Mouse (Mus musculus) lung, embryonic 14.5 days (tissue): ENCODE data around the gene Derl3. TPM values are rescaled to one million over a fixed set of nuclear protein-coding genes. Genes with fewer than 3 reads are reported as not detected.
A peak's percentile ranks its signal among the peaks of the same experiment; 100 is the strongest.
"Not testable (repeated sequence)": the region's sequence is repeated elsewhere in the genome, so short reads cannot be mapped to it uniquely, and the experiment has no call there.

ENCODE experiments used
- ATAC-seq: fragments of 200-750 bp; cut with Nextera tagmentation; 2 replicates; pipeline ENCODE4 v1.8.0; 2017; ENCODE audit warnings: mild to moderate bottlenecking, moderate TSS enrichment, moderate library complexity; ENCODE audit not compliant: insufficient read depth
- DNase-seq: peaks from one replicate; pipeline ENCODE4 v3.0.0-alpha.2; 2015
- H3K27ac ChIP-seq: fragments of 300-500 bp; sonication (generic); 2 replicates; pipeline ENCODE4 v1.5.1; 2014; ENCODE audit warnings: low read depth, mild to moderate bottlenecking, moderate library complexity
- H3K27me3 ChIP-seq: fragments of 300-500 bp; sonication (generic); 2 replicates; pipeline ENCODE4 v1.6.1; 2014; ENCODE audit warnings: low read length, control low read depth; ENCODE audit not compliant: insufficient read depth
- H3K36me3 ChIP-seq: fragments of 300-500 bp; sonication (generic); 2 replicates; pipeline ENCODE4 v1.6.1; 2014; ENCODE audit warnings: control low read depth; ENCODE audit not compliant: insufficient read depth
- H3K4me1 ChIP-seq: fragments of 300-500 bp; sonication (generic); 2 replicates; pipeline ENCODE4 v1.6.1; 2014; ENCODE audit warnings: antibody characterized with exemption, control low read depth; ENCODE audit not compliant: insufficient read depth
- H3K4me2 ChIP-seq: fragments of 300-500 bp; sonication (generic); 2 replicates; pipeline ENCODE4 v1.6.1; 2014; ENCODE audit warnings: mild to moderate bottlenecking
- H3K4me3 ChIP-seq: fragments of 300-500 bp; sonication (generic); 2 replicates; pipeline ENCODE4 v1.5.1; 2014; ENCODE audit warnings: low read depth, low read length
- H3K9ac ChIP-seq: fragments of 300-500 bp; sonication (generic); 2 replicates; pipeline ENCODE4 v1.6.1; 2014
- H3K9me3 ChIP-seq: fragments of 300-500 bp; sonication (generic); 2 replicates; pipeline ENCODE4 v1.6.1; 2016; ENCODE audit warnings: low read depth, low read length, control low read depth
- CTCF ChIP-seq: IDR thresholded peaks from 2 replicates; pipeline ENCODE4 v1.5.1; 2016; ENCODE audit warnings: antibody characterized with exemption, low read depth
- WGBS: fragments of 180-500 bp; shearing (Covaris S2); extraction: QIAGEN DNeasy Blood & Tissue Kit; methylation state at CpG from one replicate; pipeline ENCODE4 v1.1.7; 2014; 5-methylcytosine and 5-hydroxymethylcytosine counted together
- polyA plus RNA-seq: library from polyadenylated mRNA; unstranded; fragments of >200 nt; fragmentation: Nextera tagmentation; extraction: Ambion mirVana; gene quantifications from 2 replicates; pipeline ENCODE4 v1.2.1, GENCODE M21; 2014

Gene Derl3
- polyA plus RNA-seq: 1.9 and 2.0 TPM in 2 replicates

- Histone ChIP-seq H3K9me3 (no peaks in the 10 kb centered on the region), H3K4me3 (peak within 1 kb of the TSS; percentile 41), H3K4me1 (no peaks in the 10 kb centered on the region; the same call in 1 of the 2 replicates), H3K27ac (peak within 1 kb of the TSS; percentile 52; the same call in 1 of the 2 replicates), H3K4me2 (peak within 1 kb of the TSS; percentile 89), H3K27me3 (no peaks in the 10 kb centered on the region), H3K36me3 (peaks cover 37% of the 10 kb centered on the region), H3K9ac (peak within 1 kb of the TSS; percentile 28)
- ATAC-seq (peak; percentile 98), DNase-seq (peak; percentile 97)
- under 1% methylated on average over 51 of the region's 51 CpGs for WGBS
- TF ChIP-seq CTCF: no peak
Observed at GRCm38 (mm10) chr10:75893089-75893750, at the start of gene Derl3. TSS of gene Derl3 (plus strand) at chr10:75893413.

GRCm38 (mm10) chr10:75843898-75844297 lies 49.3 kb upstream of the Derl3 start:
- not testable (repeated sequence) for H3K9me3 ChIP-seq, H3K4me1 ChIP-seq, ATAC-seq, H3K27ac ChIP-seq, DNase-seq, H3K4me2 ChIP-seq, H3K9ac ChIP-seq, H3K4me3 ChIP-seq, H3K27me3 ChIP-seq, H3K36me3 ChIP-seq
- 74% methylated on average over 6 of the region's 6 CpGs for WGBS

- DNase-seq (no peak), ATAC-seq (no peak)
- H3K9me3 ChIP-seq: no peaks in the 10 kb centered on the region
- H3K4me3 ChIP-seq: no peak overlapping the region
- H3K27me3 ChIP-seq: no peaks in the 10 kb centered on the region
- H3K4me2 ChIP-seq: no peak overlapping the region
- no peaks in the 10 kb centered on the region for H3K36me3 ChIP-seq
- H3K27ac ChIP-seq: no peak overlapping the region
- TF ChIP-seq CTCF: no peak
- H3K4me1 ChIP-seq: no peaks in the 10 kb centered on the region
- no peak overlapping the region for H3K9ac ChIP-seq
- 66% methylated on average over 1 of the region's 1 CpGs for WGBS
Observed at GRCm38 (mm10) chr10:75844800-75845199, 48.4 kb upstream of the Derl3 start.

DNA sequence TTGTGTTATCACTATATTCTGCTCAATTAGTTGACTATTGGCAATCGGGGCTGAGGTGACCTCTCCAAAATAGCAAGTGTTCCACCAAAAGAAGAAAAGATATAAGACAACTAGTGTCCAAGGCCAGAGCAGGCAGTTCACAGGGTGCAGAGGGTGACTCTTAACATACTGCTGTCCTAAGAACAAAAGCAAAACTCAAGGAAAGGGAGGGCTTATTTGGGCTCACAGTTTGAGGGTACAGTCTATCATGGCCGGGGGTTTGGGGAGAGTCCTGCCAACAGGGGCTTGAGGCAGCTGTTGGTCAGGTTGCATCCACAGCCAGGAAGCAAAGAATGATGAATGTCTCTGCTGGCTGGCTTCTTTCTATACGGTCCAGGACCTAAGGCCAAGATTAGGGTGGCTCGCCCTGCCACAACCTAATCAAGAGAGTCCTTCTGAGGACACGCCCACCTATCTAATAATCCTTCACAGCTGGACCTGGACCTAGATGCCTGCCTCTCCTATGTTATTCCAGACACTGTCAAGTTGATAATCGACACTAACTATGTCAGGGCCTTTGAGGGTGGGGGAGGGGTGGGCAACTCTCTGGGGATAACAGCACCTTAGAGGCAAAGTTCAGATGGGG lies 47.8 kb upstream of the Derl3 start:
- Histone ChIP-seq H3K4me3 (no peak overlapping the region), H3K4me1 (no peaks in the 10 kb centered on the region), H3K27me3 (no peaks in the 10 kb centered on the region), H3K4me2 (no peak overlapping the region), H3K36me3 (no peaks in the 10 kb centered on the region), H3K27ac (no peak overlapping the region), H3K9ac (no peak overlapping the region), H3K9me3 (no peaks in the 10 kb centered on the region)
- DNase-seq (no peak), ATAC-seq (no peak)
- no peak for TF ChIP-seq CTCF
- 61% methylated on average over 6 of the region's 6 CpGs for WGBS

DNA sequence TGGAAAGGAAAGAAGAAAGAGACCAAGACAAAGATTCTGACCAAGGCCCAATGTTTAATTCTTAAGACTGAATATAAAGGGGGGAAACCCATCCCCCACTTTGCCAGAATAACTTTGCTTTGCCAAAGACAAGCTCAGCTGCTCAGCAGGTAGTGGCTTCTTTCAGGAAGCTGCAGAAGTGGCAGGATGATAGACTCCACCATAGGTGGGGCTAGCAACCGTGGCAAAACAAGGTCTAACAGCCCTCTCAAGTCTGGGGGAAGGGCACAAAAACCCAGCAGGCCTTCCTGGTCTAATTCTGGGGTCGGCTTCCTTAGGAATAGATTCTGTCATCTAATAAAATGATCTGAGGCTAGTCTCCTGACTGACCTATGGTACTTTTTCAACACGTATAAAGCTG lies 44.8 kb upstream of the Derl3 start:
- Histone ChIP-seq H3K4me1 (no peaks in the 10 kb centered on the region), H3K9me3 (no peaks in the 10 kb centered on the region), H3K4me3 (no peak overlapping the region), H3K27me3 (no peaks in the 10 kb centered on the region), H3K4me2 (no peak overlapping the region), H3K9ac (no peak overlapping the region), H3K36me3 (no peaks in the 10 kb centered on the region), H3K27ac (no peak overlapping the region)
- WGBS: 24% methylated on average over 3 of the region's 3 CpGs
- DNase-seq (no peak), ATAC-seq (no peak)
- TF ChIP-seq CTCF: no peak

GRCm38 (mm10) chr10:75851076-75851475 lies 42.1 kb upstream of the Derl3 start:
- Histone ChIP-seq H3K36me3 (no peaks in the 10 kb centered on the region), H3K27ac (no peak overlapping the region), H3K9me3 (no peaks in the 10 kb centered on the region), H3K4me3 (no peak overlapping the region), H3K4me1 (no peaks in the 10 kb centered on the region), H3K27me3 (no peaks in the 10 kb centered on the region), H3K9ac (no peak overlapping the region), H3K4me2 (no peak overlapping the region)
- DNase-seq (no peak), ATAC-seq (no peak)
- TF ChIP-seq CTCF: no peak
- 15% methylated on average over 6 of the region's 6 CpGs for WGBS

DNA sequence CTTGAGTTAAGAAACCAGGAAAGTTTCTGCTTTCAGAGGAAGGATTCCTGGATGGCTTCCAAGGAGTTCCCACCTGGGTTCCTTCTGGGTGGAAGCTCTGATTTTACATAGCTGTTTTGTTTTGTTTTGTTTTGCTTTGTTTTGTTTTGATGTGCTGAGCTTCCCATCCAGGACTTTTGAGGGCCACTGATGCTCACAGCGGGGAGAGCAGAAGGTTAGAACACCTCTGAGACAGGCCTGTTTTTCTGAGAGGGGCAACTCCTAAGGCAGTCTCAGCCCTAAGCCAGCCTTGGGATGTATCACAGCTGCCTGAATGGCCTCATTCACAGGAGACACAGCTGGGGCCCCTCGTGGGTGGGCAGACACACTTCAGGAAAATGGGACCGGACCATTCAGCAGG lies 41.5 kb upstream of the Derl3 start:
- ATAC-seq (no peak), DNase-seq (no peak)
- WGBS: 59% methylated on average over 3 of the region's 3 CpGs
- H3K36me3 ChIP-seq: no peaks in the 10 kb centered on the region
- no peak overlapping the region for H3K4me3 ChIP-seq
- no peaks in the 10 kb centered on the region for H3K27me3 ChIP-seq
- H3K9me3 ChIP-seq: no peaks in the 10 kb centered on the region
- H3K27ac ChIP-seq: no peak overlapping the region
- TF ChIP-seq CTCF: no peak
- H3K9ac ChIP-seq: no peak overlapping the region
- no peak overlapping the region for H3K4me2 ChIP-seq
- no peaks in the 10 kb centered on the region for H3K4me1 ChIP-seq
